Mouse (Mus musculus) MEL (cell line): Measurements from ENCODE around the gene C030005K15Rik.

Experiments used
- GATA1 ChIP-seq: IDR thresholded peaks from 2 replicates; pipeline ENCODE4 v1.6.1; 2011; ENCODE audit warnings: low read depth, low read length, improper control_type of control experiment
- POLR2A ChIP-seq, 2 experiments: IDR thresholded peaks; 2 replicates each; pipeline ENCODE4 v1.6.1; 2011 to 2012; ENCODE audit warnings: low read length in 2 of 2, mild to moderate bottlenecking in 2 of 2, control low read depth in 1 of 2, improper control_type of control experiment in 1 of 2, low read depth in 1 of 2, moderate library complexity in 1 of 2; ENCODE audit not compliant: control insufficient read depth in 1 of 2, insufficient read depth in 1 of 2, poor library complexity in 1 of 2

DNA sequence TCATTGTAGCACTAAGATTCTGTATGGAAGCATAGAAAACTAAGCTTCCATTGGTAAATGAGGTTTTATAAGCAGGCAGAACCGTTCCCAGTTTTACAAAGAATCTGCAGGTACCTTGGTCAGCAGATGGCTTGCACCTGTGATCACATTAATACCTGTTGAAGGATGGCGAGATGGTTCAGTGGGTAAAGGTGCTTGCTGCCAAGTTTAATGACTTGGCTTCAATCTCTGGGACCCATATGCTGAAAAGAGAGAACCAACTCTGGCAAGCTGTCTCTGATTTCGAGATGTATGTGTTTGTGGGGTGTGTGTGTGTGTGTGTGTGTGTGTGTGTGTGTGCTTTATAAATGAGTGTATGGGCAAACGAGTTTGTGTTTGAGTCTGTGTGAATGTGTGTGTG lies 27.3 kb upstream of the C030005K15Rik start:
- TF ChIP-seq POLR2A (IDR thresholded peaks at IDR 0.05; ENCODE audit: control insufficient read depth in 1 of 2, insufficient read depth in 1 of 2, low read depth in 1 of 2, low read length in 2 of 2, poor library complexity in 1 of 2) (no peak), GATA1 (no peak)
